Mouse (Mus musculus): ENCODE data around the gene Stpg3. TPM values are rescaled to one million over a fixed set of nuclear protein-coding genes. Genes with fewer than 3 reads are reported as not detected.

Stpg3 gene
- total RNA-seq, 2 experiments from 2014 or later = 0.37 to 0.40 TPM

GRCm38 (mm10) chr2:25180973-25181890 lies 33.2 kb downstream of the Stpg3 start:
- peak in 1 of 2 experiments; percentile 41 for DNase-seq (ENCODE audit: low spot score in 2 of 2)

- peak; percentile 86 to 90 for DNase-seq (ENCODE audit: low spot score in 2 of 2)
Observed at GRCm38 (mm10) chr2:25180478-25180903, 33.9 kb downstream of the Stpg3 start, which contains the start of gene Nrarp. Gene Nrarp (plus strand): TSS chr2:25180758.

GRCm38 (mm10) chr2:25179566-25180217 lies 34.7 kb downstream of the Stpg3 start:
- DNase-seq (ENCODE audit: low spot score in 2 of 2) = no peak

GRCm38 (mm10) chr2:25178285-25178972 lies 36.0 kb downstream of the Stpg3 start:
- no peak for DNase-seq (ENCODE audit: low spot score in 2 of 2)

GRCm38 (mm10) chr2:25177685-25178084 lies 36.8 kb downstream of the Stpg3 start:
- DNase-seq (ENCODE audit: low spot score in 2 of 2) = peak in 1 of 2 experiments; percentile 47

GRCm38 (mm10) chr2:25177076-25177475 lies 37.4 kb downstream of the Stpg3 start:
- DNase-seq (ENCODE audit: low spot score in 2 of 2) = no peak

GRCm38 (mm10) chr2:25176573-25176972 lies 37.9 kb downstream of the Stpg3 start:
- DNase-seq (ENCODE audit: low spot score in 2 of 2) = no peak

GRCm38 (mm10) chr2:25175690-25176078 lies 38.8 kb downstream of the Stpg3 start:
- no peak for DNase-seq (ENCODE audit: low spot score in 2 of 2)

- no peak for DNase-seq (ENCODE audit: low spot score in 2 of 2)
Observed at GRCm38 (mm10) chr2:25174866-25175689, 39.4 kb downstream of the Stpg3 start.

GRCm38 (mm10) chr2:25173821-25174220 lies 40.6 kb downstream of the Stpg3 start:
- no peak for DNase-seq (ENCODE audit: low spot score in 2 of 2)

- DNase-seq (ENCODE audit: low spot score in 2 of 2) = no peak
Observed at GRCm38 (mm10) chr2:25172629-25173028, 41.8 kb downstream of the Stpg3 start.

GRCm38 (mm10) chr2:25171769-25172153 lies 42.7 kb downstream of the Stpg3 start:
- DNase-seq (ENCODE audit: low spot score in 2 of 2) = no peak

- no peak for DNase-seq (ENCODE audit: low spot score in 2 of 2)
Observed at GRCm38 (mm10) chr2:25171101-25171768, 43.2 kb downstream of the Stpg3 start.

- DNase-seq (ENCODE audit: low spot score in 2 of 2) = no peak
Observed at GRCm38 (mm10) chr2:25170326-25171100, 43.9 kb downstream of the Stpg3 start.

GRCm38 (mm10) chr2:25169778-25170177 lies 44.7 kb downstream of the Stpg3 start:
- no peak for DNase-seq (ENCODE audit: low spot score in 2 of 2)

GRCm38 (mm10) chr2:25168665-25168978 lies 45.8 kb downstream of the Stpg3 start:
- no peak for DNase-seq (ENCODE audit: low spot score in 2 of 2)

GRCm38 (mm10) chr2:25167919-25168664 lies 46.3 kb downstream of the Stpg3 start:
- DNase-seq (ENCODE audit: low spot score in 2 of 2) = peak; percentile 37 to 41

GRCm38 (mm10) chr2:25167481-25167880 lies 47.0 kb downstream of the Stpg3 start:
- no peak for DNase-seq (ENCODE audit: low spot score in 2 of 2)
